Mouse (Mus musculus): Measurements from ENCODE around the gene Hoxa13. TPM values are rescaled to one million over a fixed set of nuclear protein-coding genes. Genes with fewer than 3 reads are reported as not detected.

Hoxa13 gene
- total RNA-seq, 2 experiments from 2014 or later = not detected

DNA sequence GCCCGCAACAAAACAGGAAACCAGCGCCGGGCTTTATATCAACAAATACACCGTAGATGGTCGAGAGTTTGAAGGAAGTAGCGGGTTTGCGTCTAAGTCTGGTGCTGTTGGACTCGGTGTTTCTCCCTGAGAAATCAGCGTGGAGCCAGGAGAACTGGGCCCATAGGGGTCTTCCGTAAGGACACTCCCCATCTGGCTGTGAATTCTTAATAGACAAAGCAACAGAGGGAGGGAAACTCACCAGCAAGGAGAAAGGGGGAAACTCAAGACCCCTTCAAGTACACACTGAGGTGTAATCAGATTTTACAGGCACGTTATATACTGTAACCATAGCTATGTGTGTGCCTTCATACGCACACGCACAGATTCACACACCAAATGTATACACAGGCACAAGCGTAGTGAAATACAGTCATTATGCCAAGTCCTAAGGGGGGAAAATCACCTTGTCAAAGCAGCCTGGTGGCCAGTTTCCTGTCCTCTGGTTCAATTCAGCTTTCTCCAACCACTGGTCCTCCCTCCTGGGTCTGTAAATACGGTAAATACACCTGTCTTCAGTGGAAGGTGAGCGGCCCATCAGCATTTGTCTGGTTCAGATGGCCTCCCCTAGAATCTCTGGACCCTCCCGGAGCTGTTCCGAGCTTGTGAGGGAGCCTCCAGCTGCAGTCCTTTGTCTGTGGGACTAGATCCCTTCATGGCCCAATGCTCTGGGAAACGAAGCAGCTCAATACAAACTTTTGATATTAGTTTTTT is 5.4 kb upstream of the Hoxa13 start:
- Histone ChIP-seq H3K27ac (no peak overlapping the region), H3K4me3 (no peak overlapping the region)
- no peak for DNase-seq (ENCODE audit: low spot score in 2 of 2)
- no peak for TF ChIP-seq CTCF (conservative IDR thresholded peaks at IDR 0.05)

DNA sequence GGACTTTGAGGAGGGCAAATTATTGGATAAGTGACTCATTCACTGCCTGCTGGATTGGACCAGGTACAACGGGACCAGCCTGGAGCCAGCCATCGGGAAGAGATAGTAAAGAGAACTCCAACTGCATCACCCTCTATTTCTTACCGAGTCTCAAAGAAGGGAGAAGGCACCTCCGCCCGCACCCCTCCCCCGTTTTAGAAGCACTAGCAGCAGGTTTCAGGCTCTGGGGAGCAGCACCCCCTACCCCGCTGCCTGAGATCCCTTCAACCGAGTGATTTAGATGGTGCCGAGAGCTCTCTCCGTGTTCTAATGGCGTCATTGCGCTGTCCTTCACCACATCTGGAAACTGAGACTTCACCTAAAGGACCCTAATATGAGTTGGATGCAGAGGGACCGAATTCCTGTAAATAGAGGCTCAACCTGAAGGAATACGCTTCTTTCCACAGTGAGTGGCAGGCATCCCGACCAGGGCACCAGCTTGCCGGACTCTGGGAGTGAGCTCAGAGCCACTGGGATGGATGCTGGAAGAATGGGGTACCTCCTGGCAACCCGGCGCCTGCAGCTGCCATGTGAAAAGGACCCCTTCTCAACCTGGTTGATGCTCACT is 4.7 kb upstream of the Hoxa13 start:
- no peak for TF ChIP-seq CTCF (conservative IDR thresholded peaks at IDR 0.05)
- no peak overlapping the region for H3K4me3 ChIP-seq
- no peak for DNase-seq (ENCODE audit: low spot score in 2 of 2)
- H3K27ac ChIP-seq = no peak overlapping the region

DNA sequence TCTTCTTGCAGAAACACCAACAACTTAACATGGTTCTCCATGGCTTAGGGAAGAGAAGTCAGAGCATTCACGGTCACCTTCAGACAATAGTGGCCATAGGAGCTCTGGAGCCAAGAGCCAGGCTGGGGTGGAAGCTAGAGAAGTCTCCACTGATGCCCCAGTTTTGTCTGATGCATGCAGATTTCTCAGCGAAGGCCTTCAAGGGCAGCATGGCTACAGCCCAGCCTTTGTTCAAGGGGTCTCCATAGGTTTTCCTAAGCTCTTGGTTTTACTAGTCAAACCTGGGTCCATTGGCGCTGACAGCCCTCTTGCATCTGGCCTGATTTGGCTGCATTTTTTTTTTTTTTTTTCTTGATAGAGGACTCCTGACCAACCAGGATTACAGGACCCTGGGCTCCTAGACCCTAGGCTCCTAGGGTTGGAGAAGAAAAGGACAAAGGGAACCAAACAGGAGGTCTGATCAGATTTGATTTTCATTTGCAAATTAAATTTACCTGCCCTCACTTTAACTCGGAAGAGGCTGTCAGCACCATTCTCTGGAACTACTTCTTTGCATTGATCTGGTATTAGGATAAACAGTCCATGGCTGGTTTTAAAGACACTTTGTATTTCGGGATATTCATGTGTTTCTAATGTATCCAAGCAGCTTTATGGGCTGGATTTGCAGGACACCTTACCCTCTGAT is 3.6 kb upstream of the Hoxa13 start:
- DNase-seq (ENCODE audit: low spot score in 2 of 2) = no peak
- no peak for TF ChIP-seq CTCF (conservative IDR thresholded peaks at IDR 0.05)
- Histone ChIP-seq H3K4me3 (no peak overlapping the region), H3K27ac (no peak overlapping the region)

DNA sequence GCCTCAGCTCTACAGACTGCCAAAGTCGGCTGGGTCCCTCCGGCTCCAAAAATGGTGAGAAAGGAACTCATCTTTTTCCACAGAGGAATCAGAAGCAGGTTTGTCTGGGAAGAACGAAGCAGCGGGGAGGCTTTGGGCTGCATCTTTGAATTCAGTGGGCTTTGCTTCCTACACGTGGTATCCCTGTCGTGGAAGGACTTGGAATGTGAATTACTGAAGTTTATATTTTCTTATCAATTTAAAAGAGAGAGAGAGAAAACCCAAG is 2.6 kb upstream of the Hoxa13 start:
- no peak for DNase-seq (ENCODE audit: low spot score in 2 of 2)
- Histone ChIP-seq H3K27ac (no peak overlapping the region), H3K4me3 (no peak overlapping the region)
- no peak for TF ChIP-seq CTCF (conservative IDR thresholded peaks at IDR 0.05)

DNA sequence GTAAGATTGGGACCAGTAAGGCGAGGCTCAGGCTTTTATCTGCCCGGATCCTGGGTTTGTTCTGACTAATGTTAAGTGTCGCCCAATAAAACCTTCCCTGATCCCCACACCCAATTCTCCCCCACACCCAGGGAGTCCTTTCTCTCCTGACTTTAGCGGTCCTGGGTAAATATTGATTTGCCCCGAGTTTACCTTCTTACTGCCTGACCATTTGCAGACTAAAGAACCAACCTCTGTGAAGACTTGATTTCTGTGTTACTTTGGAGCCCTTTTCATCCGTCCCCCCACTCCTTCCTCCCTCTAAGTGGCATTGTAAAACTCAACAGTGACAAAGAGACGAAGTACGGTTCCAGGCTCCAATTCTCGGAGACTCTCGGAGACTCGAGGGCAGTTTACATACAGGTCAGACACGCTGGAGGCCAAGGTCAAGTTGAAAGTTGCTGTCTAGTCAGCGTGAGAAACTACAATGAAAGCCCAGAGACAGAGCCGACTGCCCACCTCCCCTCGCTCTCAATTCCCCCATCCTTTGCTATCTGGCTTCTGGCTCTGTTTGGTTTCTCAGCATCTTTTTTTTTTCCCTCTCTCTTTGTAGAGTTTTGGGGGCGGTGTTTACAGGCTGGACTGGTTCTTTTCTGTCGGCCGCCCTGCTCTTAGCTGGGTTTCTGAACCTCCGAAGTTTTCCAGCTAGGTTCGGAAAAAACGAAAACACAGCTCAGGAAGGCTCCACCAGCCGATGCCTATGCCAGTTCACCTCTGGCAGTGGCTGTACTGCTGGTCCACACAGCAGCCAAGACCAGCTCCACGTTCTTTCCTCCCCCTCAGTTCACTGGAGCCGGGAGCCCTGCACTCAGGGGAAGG is 2.0 kb upstream of the Hoxa13 start:
- Histone ChIP-seq H3K27ac (no peak overlapping the region), H3K4me3 (no peak overlapping the region)
- DNase-seq (ENCODE audit: low spot score in 2 of 2) = no peak
- TF ChIP-seq CTCF (conservative IDR thresholded peaks at IDR 0.05) = no peak

DNA sequence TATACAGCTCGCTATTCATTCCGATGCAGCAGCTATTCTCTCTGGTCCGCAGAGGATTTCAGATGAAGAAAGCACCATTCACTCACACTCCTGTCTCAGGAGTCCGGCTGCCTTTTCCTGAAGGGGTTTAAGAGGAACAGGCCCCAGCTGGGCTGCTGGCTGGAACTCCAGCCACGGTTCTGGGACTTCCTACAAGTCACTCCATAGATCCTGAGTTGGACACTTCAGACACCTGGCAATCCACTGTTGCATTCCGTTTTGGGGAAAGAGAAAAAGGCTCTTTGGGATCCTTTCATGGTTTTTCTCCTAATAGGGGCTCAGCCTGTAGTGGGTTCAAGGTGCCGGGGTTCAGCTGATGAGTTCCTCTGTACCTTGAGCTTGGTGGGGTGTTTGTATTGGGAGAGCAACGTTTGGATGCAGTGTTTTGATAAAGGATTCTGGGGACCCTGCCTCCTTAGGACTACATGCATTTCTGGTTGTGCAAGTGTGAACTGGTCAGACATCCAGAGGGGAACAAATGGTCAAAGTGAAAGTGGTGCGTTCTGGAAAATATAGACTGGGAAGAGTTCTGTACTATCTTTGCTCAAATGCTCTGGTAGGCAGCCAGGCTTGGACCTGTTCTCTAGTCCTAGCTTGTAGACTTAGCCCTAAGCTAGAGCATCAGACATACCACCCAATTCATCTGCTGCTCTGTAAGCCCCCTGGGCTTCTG is 1.2 kb upstream of the Hoxa13 start:
- no peak for TF ChIP-seq CTCF (conservative IDR thresholded peaks at IDR 0.05)
- Histone ChIP-seq H3K4me3 (no peak overlapping the region), H3K27ac (no peak overlapping the region)
- no peak for DNase-seq (ENCODE audit: low spot score in 2 of 2)

DNA sequence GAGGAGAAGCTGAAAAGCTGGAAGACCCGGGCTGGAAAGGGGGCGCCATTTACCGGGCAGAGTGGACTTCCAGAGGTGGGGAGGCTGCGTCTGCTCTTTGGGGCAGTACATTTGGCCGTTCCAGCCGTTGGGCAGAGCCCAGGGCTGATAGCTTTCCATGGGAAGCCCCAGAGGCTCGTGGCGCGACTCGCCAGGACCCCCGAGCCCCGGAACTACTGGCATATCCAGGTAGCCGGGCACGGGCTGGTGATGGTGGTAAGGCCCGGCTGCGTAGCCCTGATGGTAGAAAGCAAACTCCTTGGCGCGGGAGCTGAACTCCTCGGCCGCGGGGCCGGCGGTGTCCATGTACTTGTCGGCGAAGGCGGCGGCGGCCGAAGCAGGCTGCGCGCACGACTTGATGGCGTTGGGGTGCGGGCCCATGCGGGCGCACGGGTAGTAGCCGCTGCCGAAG is 844 bp downstream of the Hoxa13 start:
- no peak overlapping the region for H3K27ac ChIP-seq
- DNase-seq (ENCODE audit: low spot score in 2 of 2) = no peak
- H3K4me3 ChIP-seq = no peak overlapping the region
- no peak for TF ChIP-seq CTCF (conservative IDR thresholded peaks at IDR 0.05)

DNA sequence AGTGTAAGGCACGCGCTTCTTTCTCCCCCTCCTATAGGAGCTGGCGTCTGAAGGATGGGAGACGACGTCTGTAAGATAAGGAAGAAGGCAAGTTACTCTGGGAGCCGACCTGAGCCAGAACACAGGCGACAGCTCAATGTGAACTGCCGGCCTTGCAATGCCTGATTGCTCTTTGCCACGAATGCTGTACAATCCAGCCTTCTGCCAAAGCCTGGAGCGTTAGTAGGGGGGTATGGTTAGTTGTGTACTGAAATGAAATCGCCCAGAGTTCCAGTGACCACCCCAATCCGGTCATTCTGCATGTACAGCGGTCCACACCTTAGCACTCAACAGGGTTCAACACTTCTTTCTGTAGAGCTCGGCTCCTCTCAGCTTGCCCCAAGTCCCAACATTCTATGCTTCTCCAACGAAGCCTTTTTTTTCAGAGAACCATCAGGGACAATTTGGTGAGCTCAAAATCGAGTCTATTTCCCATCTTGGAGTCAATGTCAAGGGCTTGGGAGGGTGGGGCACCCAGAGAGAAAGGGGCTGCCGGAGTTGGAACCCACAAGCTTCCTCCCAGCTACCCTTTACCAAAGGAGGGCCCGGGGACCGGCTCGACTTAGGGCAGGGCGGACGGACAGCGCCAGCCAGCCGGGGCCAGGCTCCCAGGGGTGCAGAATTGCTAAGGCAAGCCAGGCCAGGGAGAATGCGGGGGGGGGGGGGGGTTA is 1.4 kb downstream of the Hoxa13 start:
- no peak for TF ChIP-seq CTCF (conservative IDR thresholded peaks at IDR 0.05)
- Histone ChIP-seq H3K4me3 (no peak overlapping the region), H3K27ac (no peak overlapping the region)
- no peak for DNase-seq (ENCODE audit: low spot score in 2 of 2)

DNA sequence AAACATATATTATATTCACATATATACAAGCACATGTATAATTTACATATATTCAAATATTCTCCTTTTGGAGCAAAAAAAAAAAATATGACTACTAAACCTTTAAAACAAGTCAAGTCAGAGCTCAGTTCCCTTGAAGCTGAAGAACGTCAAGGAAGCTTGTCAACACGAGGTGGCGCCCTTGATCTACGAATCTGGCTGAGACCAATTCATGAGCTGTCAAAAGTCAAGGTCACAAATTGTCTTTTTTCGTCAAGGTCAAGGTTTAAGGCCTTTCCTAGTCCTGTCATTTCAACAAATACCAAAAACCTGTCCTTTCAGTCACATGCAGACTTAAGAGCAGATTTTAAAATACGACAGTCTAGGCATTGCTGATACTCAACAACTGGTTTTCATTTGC is 3.7 kb downstream of the Hoxa13 start:
- Histone ChIP-seq H3K4me3 (no peak overlapping the region), H3K27ac (no peak overlapping the region)
- peak; percentile 92 for TF ChIP-seq CTCF (conservative IDR thresholded peaks at IDR 0.05)
- peak; percentile 37 to 73 for DNase-seq (ENCODE audit: low spot score in 2 of 2)

DNA sequence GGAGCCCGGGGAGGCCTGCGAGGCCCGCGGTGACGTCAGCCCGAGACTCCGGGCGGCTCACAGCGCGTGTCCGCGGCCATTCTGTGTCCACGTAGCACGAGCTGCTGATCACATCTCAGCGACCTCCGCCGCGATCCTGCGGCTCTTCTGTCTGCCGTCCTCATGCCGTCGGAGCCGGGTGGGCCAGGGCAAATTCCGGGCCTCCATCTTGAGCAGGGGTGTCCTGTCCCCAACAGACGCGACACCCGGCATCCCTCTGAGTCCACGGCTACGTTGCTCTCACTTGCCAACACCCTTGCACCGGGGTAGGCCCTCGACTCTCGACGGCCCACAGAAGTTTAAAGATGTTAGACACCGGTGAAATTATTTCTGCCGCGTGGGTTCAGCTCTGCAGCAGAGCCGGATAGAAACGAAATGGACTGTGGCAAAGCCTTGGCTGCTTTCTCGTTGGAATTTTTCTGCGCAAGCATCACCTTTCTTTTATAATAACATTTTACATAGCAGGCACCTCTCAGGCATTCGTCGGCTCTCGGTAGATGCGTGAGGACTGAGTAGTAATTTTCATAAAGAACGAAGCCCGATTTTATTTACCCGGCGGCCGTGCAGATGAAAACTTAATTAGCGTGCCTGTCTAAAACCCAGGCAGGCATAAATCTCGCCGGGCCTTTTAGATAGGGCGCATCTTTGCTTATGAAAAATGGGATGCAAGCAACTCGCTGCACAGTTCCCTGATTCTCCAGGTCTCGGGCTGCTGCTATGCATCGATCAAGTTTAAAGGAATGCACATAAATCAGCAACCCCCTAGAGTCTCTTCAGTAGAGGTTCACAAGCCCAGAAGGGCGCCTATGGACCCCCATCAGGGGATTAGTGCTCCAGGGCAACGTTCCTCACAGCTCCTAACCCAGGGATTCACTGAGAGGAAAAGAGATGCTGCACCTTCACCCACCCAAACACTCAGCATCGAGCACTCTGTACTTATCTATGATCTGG is 6.9 kb downstream of the Hoxa13 start:
- H3K4me3 ChIP-seq = no peak overlapping the region
- no peak for DNase-seq (ENCODE audit: low spot score in 2 of 2)
- H3K27ac ChIP-seq = no peak overlapping the region
- no peak for TF ChIP-seq CTCF (conservative IDR thresholded peaks at IDR 0.05)

Data from layer of hippocampus, adult 2 months (tissue).